ENCODE assay signal across 8 mouse cellular contexts in the genomic region with DNA sequence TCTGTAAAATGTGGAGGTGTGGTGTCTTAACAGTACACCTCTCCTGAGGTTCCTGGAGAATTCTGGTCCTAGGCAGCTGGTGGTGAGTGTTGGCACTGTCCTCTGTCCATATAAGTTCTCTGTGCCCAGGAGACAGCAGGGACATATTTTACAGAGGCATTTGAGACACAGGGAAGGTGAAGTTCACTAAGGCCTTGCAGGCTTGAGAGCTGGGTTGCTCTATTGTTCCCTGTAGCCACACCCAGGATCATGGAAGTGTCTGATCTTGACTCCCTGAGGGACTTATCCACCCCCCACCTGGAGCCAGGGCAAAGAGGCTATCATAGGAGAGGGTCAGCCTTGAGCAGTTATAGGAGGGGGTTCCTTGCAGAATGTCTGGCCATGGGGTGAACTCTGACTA. TPM values are rescaled to one million over a fixed set of nuclear protein-coding genes. Genes with fewer than 3 reads are reported as not detected.
DNase-seq lines count a peak whose midpoint lies in the region; ATAC-seq lines count a peak whose summit lies in the region.
"Had no signal": no experiment of that assay in that cellular context is flagged by ENCODE, and none has a peak within 500 bp of the region (broad histone marks: within the 10 kb centered on the region; RNA-seq: fewer than 3 reads in every experiment).

No protein-coding gene starts in this region.

- H3K36me3 ChIP-seq in kidney, embryonic 15.5 days, result no peaks in the 10 kb centered on the region
- H3K36me3 ChIP-seq in hindbrain, embryonic 13.5 days, result no peaks in the 10 kb centered on the region
- no peaks in the 10 kb centered on the region for H3K36me3 ChIP-seq in midbrain, embryonic 14.5 days (ENCODE audit: control insufficient read depth, insufficient read depth, low read length)

- H3K27me3 ChIP-seq in kidney, embryonic 15.5 days, result no peaks in the 10 kb centered on the region
- 0 out of 2 replicates have a peak, but pooled peaks cover 5% of the 10 kb centered on the region for H3K27me3 ChIP-seq in hindbrain, embryonic 13.5 days
- H3K27me3 ChIP-seq in midbrain, embryonic 14.5 days (ENCODE audit: control insufficient read depth, insufficient read depth, low read length), result no peaks in the 10 kb centered on the region

- H3K4me1 ChIP-seq in kidney, embryonic 15.5 days, result peaks cover 11% of the 10 kb centered on the region
- peaks cover 19% of the 10 kb centered on the region for H3K4me1 ChIP-seq in brown adipose tissue, adult 24 weeks (ENCODE audit: control insufficient read depth, insufficient read depth, insufficient read length, low read length)
- peaks cover 14% of the 10 kb centered on the region for H3K4me1 ChIP-seq in hindbrain, embryonic 13.5 days (replicated peaks)
- H3K4me1 ChIP-seq in midbrain, embryonic 14.5 days (ENCODE audit: control insufficient read depth, insufficient read depth, low read length), result no peaks in the 10 kb centered on the region

- H3K27ac ChIP-seq in kidney, embryonic 15.5 days, result 0 out of 2 replicates have a peak overlapping the region, but pooled peaks have one; percentile 6
- peak overlapping the region; percentile 36 for H3K27ac ChIP-seq in brown adipose tissue, adult 24 weeks (replicated peaks; ENCODE audit: low read depth, low read length)
- no peak overlapping the region for H3K27ac ChIP-seq in hindbrain, embryonic 13.5 days
- H3K27ac ChIP-seq in midbrain, embryonic 14.5 days (replicated peaks; ENCODE audit: low read depth, low read length), result no peak overlapping the region

- no peak for DNase-seq in kidney, adult 18-20 months
- no peak for DNase-seq in midbrain, embryonic 14.5 days
- DNase-seq in urinary bladder, postnatal 25 days (ENCODE audit: low spot score), result no peak
- DNase-seq: thymus, postnatal 14 days had no signal

- H3K9ac ChIP-seq in kidney, embryonic 15.5 days, result no peak overlapping the region
- peak overlapping the region; percentile 51 for H3K9ac ChIP-seq in hindbrain, embryonic 13.5 days
- no peak overlapping the region for H3K9ac ChIP-seq in midbrain, embryonic 14.5 days (replicated peaks; ENCODE audit: low read length)

- H3K4me2 ChIP-seq in kidney, embryonic 15.5 days, result peak overlapping the region; percentile 62; the same call in 1 of the 2 replicates
- H3K4me2 ChIP-seq in hindbrain, embryonic 13.5 days, result peak overlapping the region; percentile 44
- peak overlapping the region; percentile 37 for H3K4me2 ChIP-seq in midbrain, embryonic 14.5 days (ENCODE audit: low read length)

- no peaks in the 10 kb centered on the region for H3K9me3 ChIP-seq in kidney, embryonic 15.5 days (replicated peaks)
- H3K9me3 ChIP-seq in hindbrain, embryonic 13.5 days, result no peaks in the 10 kb centered on the region
- H3K9me3 ChIP-seq in midbrain, embryonic 14.5 days (ENCODE audit: control insufficient read depth, low read length), result no peaks in the 10 kb centered on the region

- peak overlapping the region; percentile 40; the same call in 1 of the 2 replicates for H3K4me3 ChIP-seq in kidney, embryonic 15.5 days (replicated peaks)
- peak overlapping the region; percentile 77 for H3K4me3 ChIP-seq in brown adipose tissue, adult 24 weeks (ENCODE audit: insufficient read depth, low read depth, low read length)
- H3K4me3 ChIP-seq in hindbrain, embryonic 13.5 days, result peak overlapping the region; percentile 30
- H3K4me3 ChIP-seq in midbrain, embryonic 14.5 days (replicated peaks; ENCODE audit: low read depth, low read length), result peak overlapping the region; percentile 7; the same call in 1 of the 2 replicates

- ATAC-seq in kidney, embryonic 15.5 days (replicated peaks; ENCODE audit: low FRiP score), result no peak
- ATAC-seq in hindbrain, embryonic 13.5 days (ENCODE audit: low FRiP score), result no peak
- no peak for ATAC-seq in midbrain, embryonic 14.5 days (ENCODE audit: low FRiP score, low TSS enrichment)
- no peak for ATAC-seq in CD4-positive, CD25-positive, alpha-beta regulatory T cell, adult 4 months

RNA-seq across cellular contexts. Expression of gene Slc41a3, which starts 53.3 kb away (rescaled TPM):
- polyA plus RNA-seq in kidney, embryonic 15.5 days (2015; fragmentation: Nextera tagmentation; extraction: Ambion mirVana), result 6.2 and 7.6 TPM in 2 replicates
- 2.3 and 2.6 TPM in 2 replicates for polyA plus RNA-seq in brown adipose tissue, adult 24 weeks (2012; ENCODE audit: insufficient read depth, insufficient read length, missing spikeins)
- 5.1 and 5.5 TPM in 2 replicates for polyA plus RNA-seq in hindbrain, embryonic 13.5 days (2015; fragmentation: Nextera tagmentation; extraction: Ambion mirVana)
- polyA plus RNA-seq in midbrain, embryonic 14.5 days (2014; fragmentation: Nextera tagmentation; extraction: Ambion mirVana), result 4.7 and 5.3 TPM in 2 replicates
- polyA plus RNA-seq in CD4-positive, CD25-positive, alpha-beta regulatory T cell, adult 4 months (2017; shearing (Covaris generic)), result 10 to 100 TPM in 1 of 2 experiments, 1 to 10 TPM in 1; 8.2 to 11.8 TPM

Comparison
In these comparisons a context has a peak if more than half of its experiments do, and no peak if none do; other contexts are left out.
1. H3K27ac ChIP-seq: peak in kidney, embryonic 15.5 days (single experiment) and brown adipose tissue, adult 24 weeks (single experiment); none in hindbrain, embryonic 13.5 days (single experiment) and midbrain, embryonic 14.5 days (single experiment).
2. H3K4me3 ChIP-seq: peak in every context shown above with its lines; median percentile 77 in brown adipose tissue, adult 24 weeks; 40 in kidney, embryonic 15.5 days; 30 in hindbrain, embryonic 13.5 days; 7 in midbrain, embryonic 14.5 days.
3. Peak in every context shown above with its lines, with median percentiles within 50 percentile points of each other: H3K4me2 ChIP-seq.